Mouse (Mus musculus) small intestine, adult 2 months (tissue): Measurements from ENCODE around the gene Tpst2.

Experiments
- CTCF ChIP-seq: fragments of 200-500 bp; IDR thresholded peaks from 2 replicates; pipeline ENCODE4 v1.5.1; 2012; ENCODE audit warnings: low read depth, mild to moderate bottlenecking, control low read depth, inconsistent platforms, low read length, moderate library complexity, mixed read lengths; ENCODE audit not compliant: insufficient replicate concordance, insufficient read length; ENCODE audit errors: extremely low read depth
- POLR2A ChIP-seq: fragments of 200-500 bp; IDR thresholded peaks from 2 replicates; pipeline ENCODE4 v1.6.1; 2012; ENCODE audit warnings: low read depth, mild to moderate bottlenecking, control low read depth, inconsistent platforms, low read length, moderate library complexity

- no peak for TF ChIP-seq CTCF
- TF ChIP-seq POLR2A: no peak
Observed at GRCm38 (mm10) chr5:112282123-112282779, 5.8 kb downstream of the Tpst2 start.
